Mouse (Mus musculus) thymus, adult 2 months (tissue): ENCODE measurements around the gene Clstn1.

ENCODE experiments used
- CTCF ChIP-seq: fragments of 200-500 bp; IDR thresholded peaks from 2 replicates; pipeline ENCODE4 v1.5.1; 2012; ENCODE audit warnings: mild to moderate bottlenecking, control low read depth, low read length, moderate library complexity, borderline replicate concordance; ENCODE audit not compliant: control insufficient read depth, poor library complexity, insufficient read depth; ENCODE audit errors: extremely low read depth
- POLR2A ChIP-seq: fragments of 200-500 bp; IDR thresholded peaks from 2 replicates; pipeline ENCODE4 v1.6.1; 2012; ENCODE audit warnings: mild to moderate bottlenecking, low read length, control low read depth, moderate library complexity; ENCODE audit not compliant: control insufficient read depth, poor library complexity, insufficient read depth; ENCODE audit errors: extremely low read depth

- TF ChIP-seq CTCF (no peak), POLR2A (no peak)
Measured at GRCm38 (mm10) chr4:149556111-149556510, 30.2 kb upstream of the Clstn1 start.
